In the genomic region with DNA sequence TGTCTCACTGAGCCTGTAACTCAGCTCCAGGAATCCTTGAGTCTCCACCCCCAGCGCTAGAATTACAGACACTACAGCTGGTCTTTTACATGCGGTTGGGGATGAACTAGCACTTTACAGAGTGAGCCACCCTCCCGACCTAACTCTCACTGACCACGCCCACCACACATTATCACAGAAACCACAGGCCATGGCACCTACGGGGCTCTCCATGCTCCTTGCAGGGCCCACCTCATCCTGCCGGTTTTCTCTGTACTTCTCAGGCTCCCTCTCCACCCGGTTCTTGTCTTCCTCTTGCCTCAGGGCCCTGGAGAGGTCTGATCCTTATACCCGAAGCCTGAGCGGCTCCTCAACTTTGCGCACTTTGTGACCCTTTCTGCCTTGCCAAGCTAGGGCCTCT, we compare ENCODE assay signal across 11 mouse cellular contexts.
DNase-seq lines count a peak whose midpoint lies in the region; ATAC-seq and TF ChIP-seq lines count a peak whose summit lies in the region.
"Had no signal": no experiment of that assay in that cellular context is flagged by ENCODE, and none has a peak within 500 bp of the region (broad histone marks: within the 10 kb centered on the region; RNA-seq: fewer than 3 reads in every experiment).

No protein-coding gene starts in this region.

- H3K9me3 ChIP-seq in lung, embryonic 16.5 days (ENCODE audit: control insufficient read depth, low read length): peaks cover 8% of the 10 kb centered on the region; the same call in 1 of the 2 replicates
- H3K9me3 ChIP-seq in MEL (replicated peaks; ENCODE audit: insufficient read depth, low read length): no peaks in the 10 kb centered on the region
- H3K9me3 ChIP-seq: lung, embryonic 15.5 days had no signal

- H3K79me2 ChIP-seq in MEL (ENCODE audit: control insufficient read depth, insufficient read depth, low read length, poor library complexity): no peaks in the 10 kb centered on the region

- no peak overlapping the region for H3K4me2 ChIP-seq in lung, embryonic 16.5 days (ENCODE audit: low read depth, low read length)
- H3K4me2 ChIP-seq: lung, embryonic 15.5 days had no signal

- H3K4me1 ChIP-seq in lung, embryonic 16.5 days (replicated peaks; ENCODE audit: control insufficient read depth, insufficient read depth, low read length): no peaks in the 10 kb centered on the region
- H3K4me1 ChIP-seq in MEL (ENCODE audit: control insufficient read depth in 1 of 2, insufficient read depth in 2 of 2, low read length in 2 of 2): peaks cover 18 to 53% of the 10 kb centered on the region in 2 experiments

- no peak for TF ChIP-seq CTCF in MEL (IDR thresholded peaks at IDR 0.05 in 2 of 3, conservative IDR thresholded peaks at IDR 0.05 in 1 of 3; ENCODE audit: control insufficient read depth in 1 of 3, insufficient read depth in 1 of 3, low read depth in 2 of 3, low read length in 3 of 3, poor library complexity in 1 of 3, severe bottlenecking in 1 of 3)
- no peak for TF ChIP-seq CTCF in gastrocnemius, adult 2 months (IDR thresholded peaks at IDR 0.05)

- intact Hi-C loops in gastrocnemius, postnatal 36 days (cut with DNase I): no loop called here
- intact Hi-C loops in heart, postnatal 25 days (cut with DNase I): no loop called here
- intact Hi-C loops in gastrocnemius, adult 2 months (cut with DNase I): no loop called here

- peak; percentile 67 to 73 for TF ChIP-seq EP300 in MEL (IDR thresholded peaks at IDR 0.05; ENCODE audit: low read depth in 1 of 2, low read length in 2 of 2)

- ATAC-seq in lung, embryonic 16.5 days (ENCODE audit: low read depth): peak; percentile 7; the same call in 1 of the 2 replicates
- ATAC-seq in erythroblast, adult 5-6 weeks (replicated peaks; ENCODE audit: low FRiP score, poor library complexity, severe bottlenecking): peak; percentile 53
- peak; percentile 89 for ATAC-seq in megakaryocyte-erythroid progenitor cell, adult 5-6 weeks (replicated peaks; ENCODE audit: low FRiP score, low TSS enrichment, poor library complexity, severe bottlenecking)

- no peaks in the 10 kb centered on the region for H3K36me3 ChIP-seq in lung, embryonic 16.5 days (ENCODE audit: control insufficient read depth, insufficient read depth, low read length)
- peaks cover 0 to 41% of the 10 kb centered on the region in 2 experiments; a peak in 2 of 4 replicates for H3K36me3 ChIP-seq in MEL (ENCODE audit: control insufficient read depth in 1 of 2, insufficient read depth in 2 of 2, low read length in 2 of 2)
- H3K36me3 ChIP-seq: lung, embryonic 15.5 days had no signal

- no peak overlapping the region for H3K4me3 ChIP-seq in lung, embryonic 16.5 days (ENCODE audit: low read length)
- H3K4me3 ChIP-seq in MEL (ENCODE audit: control insufficient read depth in 1 of 2, insufficient read depth in 1 of 2, low read depth in 2 of 2, low read length in 2 of 2): peak overlapping the region; percentile 32 to 39
- H3K4me3 ChIP-seq in gastrocnemius, adult 2 months: no peak overlapping the region
- H3K4me3 ChIP-seq: lung, embryonic 15.5 days had no signal

- peak; percentile 53 to 56; a peak in 3 of 4 replicates for TF ChIP-seq POLR2A in MEL (IDR thresholded peaks at IDR 0.05; ENCODE audit: control insufficient read depth in 1 of 2, insufficient read depth in 1 of 2, low read depth in 1 of 2, low read length in 2 of 2, poor library complexity in 1 of 2)

- TF ChIP-seq RAD21 in MEL (IDR thresholded peaks at IDR 0.05; ENCODE audit: low read depth, low read length): no peak

- H3K9ac ChIP-seq in lung, embryonic 16.5 days (ENCODE audit: low read length): no peak overlapping the region
- H3K9ac ChIP-seq in MEL (ENCODE audit: control insufficient read depth, low read depth, low read length, poor library complexity, severe bottlenecking): peak overlapping the region; percentile 49
- H3K9ac ChIP-seq: lung, embryonic 15.5 days had no signal

- H3K27me3 ChIP-seq in lung, embryonic 16.5 days (ENCODE audit: control insufficient read depth, insufficient read depth, low read depth, low read length): no peaks in the 10 kb centered on the region
- H3K27me3 ChIP-seq in MEL (ENCODE audit: control insufficient read depth in 1 of 2, insufficient read depth in 2 of 2, low read length in 2 of 2): no peaks in the 10 kb centered on the region
- H3K27me3 ChIP-seq: lung, embryonic 15.5 days had no signal

- H3K27ac ChIP-seq in lung, embryonic 16.5 days (ENCODE audit: low read length): no peak overlapping the region
- H3K27ac ChIP-seq in MEL (ENCODE audit: control insufficient read depth, low read depth, low read length): peak overlapping the region; percentile 69
- H3K27ac ChIP-seq in gastrocnemius, adult 2 months: no peak overlapping the region
- H3K27ac ChIP-seq: lung, embryonic 15.5 days had no signal

- no peak for DNase-seq in lung, postnatal 25 days (ENCODE audit: low spot score)
- DNase-seq in MEL (ENCODE audit: low read depth, low spot score): peak; percentile 97
- DNase-seq in gastrocnemius, postnatal 36 days: no peak
- DNase-seq in heart, postnatal 25 days (ENCODE audit: low spot score): no peak
- no peak for DNase-seq in gastrocnemius, adult 2 months
- DNase-seq: cerebellum, adult 11 months; heart, postnatal 10 days had no signal

- WGBS in lung, embryonic 16.5 days: 28% methylated on average over 10 of the region's 10 CpGs

TF ChIP-seq in MEL, 35 proteins besides CTCF, POLR2A, EP300 and RAD21:
- TF ChIP-seq MAX (IDR thresholded peaks at IDR 0.05; ENCODE audit: low read length) (peak; percentile 79), TCF12 (IDR thresholded peaks at IDR 0.05; ENCODE audit: low read depth, low read length) (peak; percentile 83), GATA1 (IDR thresholded peaks at IDR 0.05; ENCODE audit: low read depth, low read length) (peak; percentile 71), MYC (IDR thresholded peaks at IDR 0.05; ENCODE audit: low read depth, low read length) (peak; percentile 94), MXI1 (IDR thresholded peaks at IDR 0.05; ENCODE audit: low read depth, low read length) (peak; percentile 89), ZC3H11A (IDR thresholded peaks at IDR 0.05; ENCODE audit: low read depth, low read length) (no peak), NELFE (IDR thresholded peaks at IDR 0.05; ENCODE audit: low read depth, low read length) (peak; percentile 34; the same call in 1 of the 2 replicates), TAL1 (IDR thresholded peaks at IDR 0.05; ENCODE audit: low read length) (peak; percentile 50), SIN3A (IDR thresholded peaks at IDR 0.05; ENCODE audit: low read length) (peak; percentile 77; the same call in 1 of the 2 replicates), MAZ (IDR thresholded peaks at IDR 0.05; ENCODE audit: low read depth, low read length) (peak; percentile 82), POLR2AphosphoS2 (IDR thresholded peaks at IDR 0.05; ENCODE audit: low read length) (no peak), ZKSCAN1 (IDR thresholded peaks at IDR 0.05; ENCODE audit: low read depth, low read length) (no peak), E2F4 (IDR thresholded peaks at IDR 0.05; ENCODE audit: borderline replicate concordance, low read depth, low read length) (no peak), MEF2A (IDR thresholded peaks at IDR 0.05; ENCODE audit: extremely low read depth, insufficient replicate concordance, low read depth, low read length, poor library complexity, severe bottlenecking) (no peak), SMC3 (IDR thresholded peaks at IDR 0.05; ENCODE audit: low read depth, low read length) (no peak), RCOR1 (IDR thresholded peaks at IDR 0.05; ENCODE audit: low read depth, low read length) (peak; percentile 50; the same call in 1 of the 2 replicates), TBP (IDR thresholded peaks at IDR 0.05; ENCODE audit: low read depth, low read length) (peak; percentile 60; the same call in 1 of the 2 replicates), GABPA (IDR thresholded peaks at IDR 0.05; ENCODE audit: low read depth, low read length) (no peak), BHLHE40 (IDR thresholded peaks at IDR 0.05; ENCODE audit: borderline replicate concordance, low read depth, low read length) (peak; percentile 54), ELF1 (IDR thresholded peaks at IDR 0.05; ENCODE audit: low read depth, low read length) (no peak), ETS1 (IDR thresholded peaks at IDR 0.05; ENCODE audit: low read depth, low read length) (peak; percentile 94)

Comparison
In these comparisons a context has a peak if more than half of its experiments do, and no peak if none do; other contexts are left out.
1. ATAC-seq: peak in every context shown above with its lines; median percentile 89 in megakaryocyte-erythroid progenitor cell, adult 5-6 weeks; 53 in erythroblast, adult 5-6 weeks; 7 in lung, embryonic 16.5 days.
2. H3K4me3 ChIP-seq: peak in MEL (2 of 2); none in lung, embryonic 16.5 days (single experiment) and gastrocnemius, adult 2 months (single experiment).